Mouse (Mus musculus) layer of hippocampus, adult 11-12 months (tissue): ENCODE measurements around the gene Lilrb4a.
"Not testable (repeated sequence)": the region's sequence is repeated elsewhere in the genome, so short reads cannot be mapped to it uniquely, and the experiment has no call there.

Experiments
- DNase-seq: peaks from one replicate; pipeline ENCODE4 v3.0.0; 2022; ENCODE audit warnings: low spot score

The Lilrb4a gene

DNA sequence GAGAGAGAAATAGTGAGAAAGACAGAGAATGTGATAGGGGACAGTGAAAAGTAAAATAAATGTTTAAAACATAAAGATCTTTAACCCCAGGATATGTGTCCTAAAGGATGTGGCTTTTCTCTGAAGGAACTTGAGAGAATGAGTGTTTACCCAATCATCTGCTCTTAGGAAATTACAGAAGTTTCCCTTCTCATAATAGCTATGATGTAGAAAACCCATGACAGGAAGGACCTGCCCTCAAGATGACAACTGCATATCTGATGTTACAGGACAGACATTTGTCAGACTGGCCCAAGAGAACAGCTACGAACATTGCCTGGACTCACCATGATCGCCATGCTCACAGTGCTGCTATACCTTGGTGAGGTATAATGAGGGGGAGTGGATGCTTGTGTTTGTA, at the start of gene Lilrb4a:
Gene Lilrb4a (plus strand): TSS at position 266 of the 400 bp plus-strand sequence.
- DNase-seq: not testable (repeated sequence)

DNA sequence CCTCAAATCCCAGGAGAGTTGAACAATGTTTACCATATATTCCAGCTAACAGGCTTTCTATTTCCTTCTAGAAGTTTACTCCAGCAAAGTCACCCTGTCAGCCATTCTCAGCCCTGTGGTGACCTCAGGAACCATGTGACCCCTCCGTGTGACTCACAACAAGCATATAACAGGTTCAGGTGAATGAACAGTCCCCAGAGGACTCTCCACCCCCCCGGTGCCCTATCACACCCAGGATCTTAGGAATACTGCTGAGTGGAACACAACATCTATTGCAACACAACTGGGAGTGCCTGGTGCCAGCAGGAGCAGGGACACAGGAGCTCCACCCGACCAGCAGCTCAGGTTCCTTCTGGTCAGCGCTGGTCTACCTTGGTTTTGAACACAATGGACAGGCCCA, 39.1 kb upstream of the Lilrb4a start:
- DNase-seq: no peak

DNA sequence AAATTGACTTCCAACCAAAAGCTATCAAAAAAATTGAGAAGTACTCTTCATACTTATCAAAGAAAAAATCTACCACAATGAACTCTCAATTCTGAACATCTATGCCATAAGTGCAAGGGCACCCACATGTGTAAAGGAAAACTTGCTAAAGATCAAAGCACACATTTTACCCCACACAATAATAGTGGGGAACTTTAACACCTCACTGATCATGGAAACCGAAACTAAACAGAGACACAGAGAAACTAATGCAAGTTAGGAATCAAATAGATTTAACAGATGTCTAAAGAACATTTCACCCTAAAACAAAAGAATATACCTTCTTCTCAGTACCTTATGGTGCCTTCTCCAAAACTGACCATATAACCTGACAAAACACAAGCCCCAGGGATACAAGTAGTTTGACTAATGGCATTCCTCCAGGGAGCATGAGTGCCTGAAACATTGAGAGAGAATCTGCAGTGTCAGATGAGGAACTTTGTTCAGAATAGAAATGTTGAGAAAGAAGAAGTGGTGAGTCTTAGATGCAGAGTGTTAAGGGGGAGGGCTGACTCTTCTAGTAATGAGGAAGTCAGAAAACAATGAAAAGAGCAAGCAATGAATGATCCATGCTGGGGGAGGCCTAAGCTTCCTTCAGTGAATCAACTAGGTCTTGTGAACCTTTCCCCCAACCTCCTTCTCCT, 37.0 kb upstream of the Lilrb4a start:
- DNase-seq: peak; percentile 21

DNA sequence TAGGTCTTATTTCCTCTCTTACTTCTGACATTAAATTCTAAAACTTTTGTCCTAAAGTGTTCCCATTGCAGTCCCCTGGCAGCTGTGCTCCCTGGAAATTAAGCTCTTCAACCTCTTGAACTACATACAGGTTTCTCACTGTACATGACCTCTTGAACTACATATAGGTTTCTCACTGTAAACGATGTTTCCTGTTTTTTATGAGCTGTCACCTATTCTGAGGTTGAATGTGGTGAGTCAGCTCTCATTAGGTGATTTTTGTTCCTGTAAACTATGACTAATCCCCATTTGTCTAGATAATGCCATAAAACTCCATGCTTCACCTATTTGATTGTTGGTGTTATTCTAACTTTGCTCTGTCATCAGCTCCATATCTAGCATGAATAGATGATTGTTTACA, 36.4 kb upstream of the Lilrb4a start:
- no peak for DNase-seq

DNA sequence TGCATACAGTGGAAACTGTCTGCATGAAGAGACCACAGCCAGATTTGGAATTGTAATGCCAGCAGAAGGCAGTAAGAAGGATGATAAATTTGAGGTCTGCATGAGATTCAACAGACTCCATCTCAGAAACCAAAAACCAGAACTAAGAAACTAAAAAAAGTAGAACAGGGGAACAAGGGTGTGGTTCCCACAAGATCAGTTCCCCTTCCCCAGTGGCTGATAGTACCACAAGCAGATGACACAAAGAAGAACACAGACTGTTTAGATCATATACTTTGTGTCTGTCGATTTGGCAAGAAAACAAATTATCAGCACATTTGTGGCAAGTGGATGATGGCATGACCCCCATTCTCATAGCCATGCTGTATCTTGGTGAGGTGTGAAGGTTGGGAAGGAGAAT, 35.0 kb upstream of the Lilrb4a start:
- DNase-seq: no peak

DNA sequence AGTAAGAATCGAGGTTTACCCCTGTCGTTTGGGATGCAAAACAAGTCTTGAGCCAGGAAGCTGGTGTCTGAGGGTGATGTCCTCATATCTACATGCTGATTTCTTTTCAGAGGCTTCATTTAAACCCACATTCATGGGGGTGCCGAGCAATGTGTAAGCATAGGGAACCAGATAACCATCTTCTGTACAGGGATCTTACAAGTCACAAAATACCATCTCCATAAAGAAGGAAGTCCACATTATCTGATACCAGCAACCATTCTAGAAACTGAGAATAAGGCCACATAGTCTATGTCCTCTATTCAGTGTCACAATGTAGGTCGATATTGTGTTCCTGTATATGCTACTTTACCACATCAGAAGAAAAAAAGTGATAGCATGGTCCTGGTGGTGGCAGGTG, 34.4 kb upstream of the Lilrb4a start:
- no peak for DNase-seq

DNA sequence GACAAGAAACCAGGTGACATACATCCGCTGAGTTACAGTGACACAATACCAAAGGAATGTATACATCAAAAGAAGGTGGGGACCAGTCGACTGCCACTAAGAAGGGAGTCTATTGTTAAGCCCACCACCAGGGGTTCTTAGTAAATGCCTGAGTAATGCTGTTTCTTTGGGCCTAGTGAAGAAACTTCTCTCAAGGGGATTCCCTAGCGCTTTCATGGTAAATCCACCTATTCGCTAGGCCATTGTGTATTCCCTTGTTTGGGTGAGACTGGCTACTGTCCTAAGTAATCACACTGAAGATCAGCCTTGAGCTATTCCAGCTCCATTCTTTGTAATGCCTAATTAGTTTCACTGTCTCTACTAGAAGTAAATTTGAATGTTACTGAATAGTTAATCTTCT, 27.0 kb upstream of the Lilrb4a start:
- not testable (repeated sequence) for DNase-seq

DNA sequence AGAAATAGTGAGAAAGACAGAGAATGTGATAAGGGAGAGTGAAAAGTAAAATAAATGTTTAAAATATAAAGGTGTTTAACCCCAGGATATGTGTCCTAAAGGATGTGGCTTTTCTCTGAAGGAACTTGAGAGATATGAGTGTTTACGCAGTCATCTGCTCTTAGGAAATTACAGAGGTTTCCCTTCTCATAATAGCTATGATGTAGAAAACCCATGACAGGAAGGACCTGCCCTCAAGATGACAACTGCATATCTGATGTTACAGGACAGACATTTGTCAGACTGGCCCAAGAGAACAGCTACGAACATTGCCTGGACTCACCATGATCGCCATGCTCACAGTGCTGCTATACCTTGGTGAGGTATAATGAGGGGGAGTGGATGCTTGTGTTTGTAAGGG, 10.4 kb upstream of the Lilrb4a start, which contains the start of the genes Gm49339 and Lilr4b:
Gene Gm49339 (plus strand): TSS at position 216 of the 400 bp plus-strand sequence.
Gene Lilr4b (plus strand): TSS at position 236 of the 400 bp plus-strand sequence.
- DNase-seq: not testable (repeated sequence)

DNA sequence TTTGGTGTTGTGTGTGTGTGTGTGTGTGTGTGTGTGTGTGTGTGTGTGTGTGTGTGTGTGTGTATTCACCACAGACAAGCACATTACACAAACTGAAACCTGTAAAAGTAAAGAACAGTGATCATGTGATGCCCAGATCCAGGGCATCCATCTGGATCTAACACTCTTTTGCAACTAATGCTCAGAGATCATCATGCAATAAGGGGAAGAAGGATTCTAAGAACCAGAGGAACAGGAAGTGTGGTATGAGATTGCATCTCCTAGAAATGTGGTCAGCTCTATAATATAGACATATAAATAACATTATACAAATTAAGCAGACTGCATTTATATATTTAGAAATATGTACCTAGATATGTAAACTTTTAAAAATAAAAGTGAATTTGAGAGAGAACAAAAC, 29.3 kb downstream of the Lilrb4a start:
- DNase-seq: no peak

DNA sequence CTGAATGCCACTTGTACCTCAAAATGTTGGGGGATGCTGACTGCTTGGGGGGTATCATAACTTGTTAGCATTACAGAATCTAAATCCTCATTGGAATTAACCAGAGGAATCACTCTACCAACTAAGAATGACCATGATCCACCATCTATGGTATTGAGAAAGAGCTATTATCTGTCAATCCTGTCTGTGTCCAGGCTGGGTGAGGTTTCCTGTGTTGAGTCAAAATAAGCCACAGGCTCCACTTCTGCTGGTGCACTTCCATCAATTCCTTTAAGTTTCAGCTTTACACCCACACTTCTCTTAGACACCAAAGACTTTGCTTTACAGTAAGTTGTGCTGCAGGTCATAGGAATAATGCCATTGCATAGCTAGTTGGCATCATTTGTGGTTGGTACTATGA, 30.7 kb downstream of the Lilrb4a start:
- no peak for DNase-seq

DNA sequence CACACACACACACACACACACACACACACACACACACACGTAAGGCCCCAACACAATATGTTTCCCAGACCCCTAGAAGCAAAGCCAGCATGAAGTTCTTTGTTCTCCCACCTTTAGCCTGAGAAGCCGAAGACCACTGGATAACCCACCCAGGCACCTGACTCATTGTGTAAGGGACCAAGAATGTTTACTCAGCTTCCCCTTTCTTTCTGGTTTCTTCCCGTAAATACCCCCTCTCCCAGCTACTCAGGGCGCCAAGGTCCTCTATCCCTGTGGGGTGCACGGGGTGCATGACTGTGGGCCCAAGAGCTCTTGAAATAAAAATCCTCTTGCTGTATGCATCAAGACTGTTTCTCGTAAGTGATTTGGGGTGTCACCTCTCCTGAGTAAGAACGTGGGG, 35.3 kb downstream of the Lilrb4a start:
- peak; percentile 4 for DNase-seq

DNA sequence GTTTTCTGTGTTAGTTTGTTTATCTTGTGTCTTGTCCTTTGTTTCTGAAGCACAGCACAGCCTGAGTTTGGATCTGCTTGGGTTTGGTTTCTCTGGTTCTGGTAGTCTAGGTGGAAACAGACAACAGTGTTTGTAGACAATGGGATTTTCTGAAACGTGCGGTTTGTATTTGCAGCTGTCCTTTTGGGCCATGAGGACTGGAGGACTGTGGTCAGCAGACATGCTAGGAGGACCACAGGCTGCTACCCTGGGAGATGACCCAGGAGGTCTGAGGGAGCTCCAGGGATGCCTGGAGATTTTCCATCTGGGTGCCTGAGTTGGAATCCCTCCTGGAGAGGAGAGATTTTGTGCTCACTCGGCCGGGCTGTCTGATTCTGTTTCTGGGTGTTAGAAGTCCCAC, 35.9 kb downstream of the Lilrb4a start:
- DNase-seq: no peak

DNA sequence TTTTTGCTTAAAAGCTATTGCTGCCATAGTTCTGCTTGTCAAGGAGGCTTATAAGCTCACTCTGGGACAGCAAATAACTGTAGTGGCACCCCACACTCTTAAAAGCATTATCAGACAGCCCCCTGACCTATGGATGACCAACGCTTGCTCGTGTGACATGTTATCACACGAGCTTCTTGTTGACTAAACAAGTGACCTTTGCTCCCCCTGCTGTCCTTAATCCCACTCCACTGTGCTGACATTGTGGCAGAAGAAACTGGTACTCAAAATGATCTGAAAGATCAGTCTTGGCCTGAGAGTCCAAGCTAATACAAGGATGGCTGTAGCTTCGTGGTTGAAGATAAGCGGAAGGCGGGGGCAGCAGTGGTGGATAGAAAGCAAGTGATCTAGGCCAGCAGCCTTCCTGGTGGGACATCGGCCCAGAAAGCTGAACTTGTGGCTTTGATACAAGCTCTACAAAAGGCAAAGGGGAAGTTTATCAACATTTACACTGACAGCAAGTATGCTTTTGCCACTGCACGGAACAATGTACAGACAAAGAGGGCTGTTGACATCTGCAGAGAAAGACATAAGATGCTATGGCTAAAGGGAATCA, 38.2 kb downstream of the Lilrb4a start:
- DNase-seq: peak; percentile 9

DNA sequence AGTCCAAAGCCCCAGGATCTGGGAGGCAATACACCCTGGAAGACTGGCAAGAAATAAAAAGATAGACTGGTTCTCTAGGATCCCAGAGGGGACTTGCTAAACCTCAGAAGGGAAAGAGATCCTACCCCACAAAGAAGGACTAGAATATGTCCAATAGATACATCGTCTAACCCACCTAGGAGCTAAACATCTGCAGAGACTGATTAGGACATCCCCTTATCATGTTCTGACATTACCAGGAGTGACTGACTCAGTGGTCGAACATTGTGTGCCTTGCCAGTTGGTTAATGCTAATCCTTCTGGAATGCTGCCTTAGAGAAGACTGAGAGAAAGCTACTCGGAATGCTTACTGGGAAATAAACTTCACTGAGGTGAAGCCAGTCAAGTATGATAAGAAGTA, 38.7 kb downstream of the Lilrb4a start:
- DNase-seq: no peak

DNA sequence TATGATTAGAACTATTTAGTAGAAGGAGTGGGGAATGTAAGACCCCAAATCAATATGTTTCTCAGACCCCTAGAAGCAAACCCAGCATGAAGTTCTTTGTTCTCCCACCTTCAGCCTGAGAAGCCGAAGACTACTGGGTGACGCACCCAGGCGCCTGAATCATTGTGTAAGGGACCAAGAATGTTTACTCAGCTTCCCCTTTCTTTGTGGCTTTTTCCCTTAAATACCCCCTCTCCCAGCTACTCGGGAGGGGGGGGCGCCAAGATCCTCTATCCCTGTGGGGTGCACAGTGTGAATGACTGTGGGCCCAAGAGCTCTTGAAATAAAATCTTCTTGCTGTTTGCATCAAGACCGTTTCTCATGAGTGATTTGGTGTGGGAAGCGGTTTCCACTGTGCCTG, 40.1 kb downstream of the Lilrb4a start:
- DNase-seq: no peak
